Mouse (Mus musculus) erythroblast, embryonic 14.5 days (primary cell): ENCODE measurements around the gene Cnksr1.

Source experiments
- GATA1 ChIP-seq: IDR thresholded peaks from 2 replicates; pipeline ENCODE4 v1.6.1; 2012; ENCODE audit warnings: low read length, inconsistent platforms, mixed read lengths
- TAL1 ChIP-seq: IDR thresholded peaks from 3 replicates; pipeline ENCODE4 v1.6.1; 2012; ENCODE audit warnings: low read length, inconsistent platforms, mixed read lengths

DNA sequence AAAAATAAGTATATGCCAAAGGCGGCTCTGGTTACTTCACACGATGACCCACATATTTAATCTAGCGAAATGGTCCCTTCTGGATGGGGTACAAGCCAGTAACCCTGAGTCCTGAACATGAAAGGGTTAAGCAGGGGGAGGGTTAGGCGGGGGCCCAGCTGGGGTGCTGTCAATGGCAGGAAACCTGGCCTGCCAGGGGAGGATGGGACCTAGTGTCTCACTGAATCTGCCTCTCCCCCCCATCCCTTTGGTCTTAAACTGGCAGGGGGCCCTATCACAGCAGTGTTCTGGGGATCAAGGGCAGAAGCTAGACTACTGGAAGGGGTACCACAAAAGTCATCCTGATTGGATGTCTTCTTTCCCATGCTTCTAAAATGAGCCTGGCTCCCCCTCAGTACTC lies 17.7 kb upstream of the Cnksr1 start:
- no peak for TF ChIP-seq GATA1
- no peak for TF ChIP-seq TAL1
